Mouse (Mus musculus): ENCODE results near the gene Slc29a3. TPM values are rescaled to one million over a fixed set of nuclear protein-coding genes. Genes with fewer than 3 reads are reported as not detected.

Slc29a3 gene
- polyA plus RNA-seq, 1 experiment from 2014 or later: 11.8 TPM

DNA sequence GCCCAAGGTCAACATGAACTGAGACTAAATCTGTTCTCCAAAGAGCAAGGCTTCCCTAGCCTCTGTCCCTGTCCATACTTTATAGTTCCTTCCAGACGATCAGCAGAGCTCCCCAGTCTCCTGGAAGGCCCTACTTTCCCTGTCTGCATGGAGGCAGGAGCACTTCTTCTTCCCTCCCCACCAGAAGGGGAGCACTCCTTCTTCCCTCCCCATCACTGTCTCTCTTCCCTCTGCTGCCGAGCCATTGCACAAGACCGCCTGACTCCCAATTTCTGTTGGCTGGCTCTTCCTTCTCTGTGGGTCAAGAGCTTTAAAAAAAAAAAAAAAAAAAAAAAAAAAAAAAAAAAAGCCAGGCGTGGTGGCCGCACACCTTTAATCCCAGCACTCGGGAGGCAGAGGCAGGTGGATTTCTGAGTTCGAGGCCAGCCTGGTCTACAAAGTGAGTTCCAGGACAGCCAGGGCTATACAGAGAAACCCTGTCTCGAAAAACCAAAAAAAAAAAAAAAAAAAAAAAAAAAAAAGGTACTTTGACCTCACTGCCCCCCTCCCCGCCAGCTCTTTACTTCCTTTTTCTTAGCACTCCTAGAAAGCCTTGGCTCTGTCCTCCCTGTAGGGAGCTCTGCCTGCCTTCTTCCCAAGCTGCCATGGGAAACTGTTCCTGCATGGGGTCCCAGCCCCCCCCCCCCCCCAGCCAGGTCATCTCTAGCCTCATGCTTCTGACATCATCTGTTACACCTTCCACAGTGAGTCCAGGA, 14.5 kb downstream of the Slc29a3 start:
- 0 out of 2 replicates have a peak overlapping the region, but pooled peaks have one; percentile 54 for H3K27ac ChIP-seq (replicated peaks)
- no peak overlapping the region for H3K9ac ChIP-seq
- peaks cover 17% of the 10 kb centered on the region for H3K4me1 ChIP-seq (replicated peaks)
- ATAC-seq (ENCODE audit: low read depth): no peak
- no peaks in the 10 kb centered on the region for H3K27me3 ChIP-seq
- no peak overlapping the region for H3K4me3 ChIP-seq
- H3K9me3 ChIP-seq: no peaks in the 10 kb centered on the region
- H3K36me3 ChIP-seq: peaks cover 10% of the 10 kb centered on the region; the same call in 1 of the 2 replicates
- no peak overlapping the region for H3K4me2 ChIP-seq
- 71% methylated on average over 4 of the region's 9 CpGs for WGBS

- no peak for ATAC-seq (ENCODE audit: low read depth)
- no peak overlapping the region for H3K4me3 ChIP-seq
- 64% methylated on average over 11 of the region's 11 CpGs for WGBS
These were observed 15.3 kb downstream of the Slc29a3 start for GRCm38 (mm10) chr10:60737169-60737728.

DNA sequence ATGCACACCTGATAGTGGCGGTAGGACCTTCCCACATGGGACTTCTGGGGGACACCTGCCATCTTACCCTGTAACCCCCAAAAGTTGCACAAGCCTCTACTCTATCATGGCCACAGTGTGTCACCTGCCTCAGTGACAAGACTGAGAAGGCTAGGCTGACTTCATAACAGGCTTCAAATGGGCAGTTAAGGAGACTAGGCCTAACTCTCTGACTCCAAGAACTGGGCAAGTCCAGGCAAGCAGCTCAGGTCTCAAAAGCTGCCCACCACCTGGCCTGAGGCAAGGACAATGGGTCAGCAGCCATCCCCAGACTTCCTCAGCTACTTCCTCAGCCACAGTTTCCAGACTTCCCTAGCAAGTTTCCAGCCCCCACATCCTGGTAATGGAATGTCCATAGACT, 16.9 kb downstream of the Slc29a3 start:
- Histone ChIP-seq H3K9ac (no peak overlapping the region), H3K36me3 (peaks cover 6% of the 10 kb centered on the region; the same call in 1 of the 2 replicates), H3K9me3 (no peaks in the 10 kb centered on the region), H3K27me3 (no peaks in the 10 kb centered on the region), H3K4me3 (no peak overlapping the region), H3K4me1 (replicated peaks) (peaks cover 26% of the 10 kb centered on the region), H3K27ac (replicated peaks) (no peak overlapping the region), H3K4me2 (no peak overlapping the region)
- no peak for ATAC-seq (ENCODE audit: low read depth)
- 100% methylated on average over 1 of the region's 1 CpGs for WGBS

More at GRCm38 (mm10) chr10:60737169-60737728, 15.3 kb downstream of the Slc29a3 start:
- peaks cover 20% of the 10 kb centered on the region for H3K4me1 ChIP-seq (replicated peaks)
- H3K4me2 ChIP-seq: no peak overlapping the region
- no peaks in the 10 kb centered on the region for H3K9me3 ChIP-seq
- no peak overlapping the region for H3K9ac ChIP-seq
- peaks cover 10% of the 10 kb centered on the region; the same call in 1 of the 2 replicates for H3K36me3 ChIP-seq
- no peaks in the 10 kb centered on the region for H3K27me3 ChIP-seq
- H3K27ac ChIP-seq (replicated peaks): peak overlapping the region; percentile 54; the same call in 1 of the 2 replicates

DNA sequence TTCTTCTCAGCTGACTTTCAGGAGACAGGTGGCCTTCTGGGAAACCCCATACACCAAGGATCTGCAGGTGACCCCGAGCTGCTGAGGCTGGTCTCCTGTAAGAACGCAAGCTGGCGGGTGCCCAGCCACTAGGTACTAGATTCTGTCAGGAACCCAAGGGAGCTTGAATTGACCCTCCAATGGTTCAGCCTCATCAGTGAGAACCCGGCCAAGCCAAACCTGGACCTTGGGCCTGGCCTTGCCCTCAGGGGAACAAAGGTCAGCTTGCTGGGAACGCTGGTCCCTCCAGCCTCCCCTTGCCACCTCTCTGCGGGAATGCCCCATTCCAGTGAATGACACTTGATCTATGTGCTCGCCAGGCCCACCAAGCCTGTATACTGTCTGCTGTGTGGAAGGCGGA, 19.1 kb downstream of the Slc29a3 start:
- Histone ChIP-seq H3K9ac (no peak overlapping the region), H3K4me1 (replicated peaks) (peaks cover 26% of the 10 kb centered on the region), H3K36me3 (peaks cover 12% of the 10 kb centered on the region; the same call in 1 of the 2 replicates), H3K9me3 (no peaks in the 10 kb centered on the region), H3K4me2 (no peak overlapping the region), H3K27me3 (no peaks in the 10 kb centered on the region), H3K27ac (replicated peaks) (no peak overlapping the region), H3K4me3 (no peak overlapping the region)
- no peak for ATAC-seq (ENCODE audit: low read depth)
- 82% methylated on average over 8 of the region's 8 CpGs for WGBS

DNA sequence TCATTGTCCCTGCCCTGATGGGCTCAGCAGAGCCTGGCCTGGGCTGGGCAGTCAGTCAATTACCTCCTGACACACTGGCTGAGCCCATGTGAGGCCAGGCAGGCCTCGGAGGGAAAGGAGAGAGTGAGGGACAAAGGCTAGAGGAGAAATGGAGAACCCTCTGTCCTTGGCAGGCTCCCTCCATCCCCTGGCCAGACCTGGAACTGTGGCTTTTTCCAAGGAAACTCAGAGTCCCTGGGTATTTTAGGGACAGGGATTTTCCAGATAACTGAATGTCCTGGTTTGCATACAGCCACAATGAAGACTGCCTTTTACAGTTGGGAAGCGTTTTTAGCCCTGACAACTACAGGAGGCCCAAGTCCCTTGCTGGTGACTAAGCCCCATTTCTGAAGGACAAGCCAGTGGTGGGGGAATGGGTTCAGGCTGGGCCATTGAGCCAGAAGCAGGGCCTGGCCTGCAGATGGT, 20.2 kb downstream of the Slc29a3 start:
- Histone ChIP-seq H3K27ac (replicated peaks) (peak overlapping the region; percentile 61), H3K4me1 (replicated peaks) (peaks cover 29% of the 10 kb centered on the region), H3K9me3 (no peaks in the 10 kb centered on the region), H3K4me2 (no peak overlapping the region), H3K36me3 (peaks cover 12% of the 10 kb centered on the region; the same call in 1 of the 2 replicates), H3K4me3 (no peak overlapping the region), H3K9ac (peak overlapping the region; percentile 34; the same call in 1 of the 2 replicates), H3K27me3 (no peaks in the 10 kb centered on the region)
- ATAC-seq (ENCODE audit: low read depth): 0 out of 2 replicates have a peak, but pooled peaks have one; percentile 18
- 42% methylated on average over 2 of the region's 2 CpGs for WGBS

GRCm38 (mm10) chr10:60731742-60732141, 20.9 kb downstream of the Slc29a3 start:
- no peak for ATAC-seq (ENCODE audit: low read depth)
- Histone ChIP-seq H3K4me3 (no peak overlapping the region), H3K9me3 (no peaks in the 10 kb centered on the region), H3K4me2 (no peak overlapping the region), H3K9ac (peak overlapping the region; percentile 34), H3K27ac (replicated peaks) (peak overlapping the region; percentile 61), H3K27me3 (no peaks in the 10 kb centered on the region), H3K36me3 (peaks cover 10% of the 10 kb centered on the region; the same call in 1 of the 2 replicates), H3K4me1 (replicated peaks) (peaks cover 24% of the 10 kb centered on the region)
- 48% methylated on average over 5 of the region's 5 CpGs for WGBS

DNA sequence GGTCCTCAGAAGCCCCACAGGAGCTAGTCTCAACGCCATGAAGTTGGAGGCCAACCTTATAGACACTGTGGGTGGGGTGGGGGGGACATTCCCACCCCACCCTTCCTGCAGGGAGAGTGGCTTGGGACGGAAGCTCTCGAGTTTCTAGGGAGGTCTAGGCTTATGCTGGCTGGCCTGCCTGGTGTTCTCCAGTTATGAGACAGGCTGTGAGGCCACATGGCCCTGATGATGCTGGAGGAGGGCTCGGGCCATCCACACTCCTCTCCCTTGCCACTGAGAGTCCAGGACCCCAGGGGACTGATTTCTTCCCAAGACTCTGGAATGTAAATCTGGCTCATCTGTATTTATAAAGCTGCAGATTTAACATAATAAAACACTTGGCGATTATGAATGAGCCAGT, 25.3 kb downstream of the Slc29a3 start:
- peaks cover 12% of the 10 kb centered on the region for H3K36me3 ChIP-seq
- no peak overlapping the region for H3K4me3 ChIP-seq
- 46% methylated on average over 5 of the region's 5 CpGs for WGBS
- H3K27ac ChIP-seq (replicated peaks): no peak overlapping the region
- H3K4me2 ChIP-seq: no peak overlapping the region
- H3K4me1 ChIP-seq (replicated peaks): peaks cover 16% of the 10 kb centered on the region
- H3K9ac ChIP-seq: no peak overlapping the region
- no peaks in the 10 kb centered on the region for H3K27me3 ChIP-seq
- no peaks in the 10 kb centered on the region for H3K9me3 ChIP-seq
- no peak for ATAC-seq (ENCODE audit: low read depth)

DNA sequence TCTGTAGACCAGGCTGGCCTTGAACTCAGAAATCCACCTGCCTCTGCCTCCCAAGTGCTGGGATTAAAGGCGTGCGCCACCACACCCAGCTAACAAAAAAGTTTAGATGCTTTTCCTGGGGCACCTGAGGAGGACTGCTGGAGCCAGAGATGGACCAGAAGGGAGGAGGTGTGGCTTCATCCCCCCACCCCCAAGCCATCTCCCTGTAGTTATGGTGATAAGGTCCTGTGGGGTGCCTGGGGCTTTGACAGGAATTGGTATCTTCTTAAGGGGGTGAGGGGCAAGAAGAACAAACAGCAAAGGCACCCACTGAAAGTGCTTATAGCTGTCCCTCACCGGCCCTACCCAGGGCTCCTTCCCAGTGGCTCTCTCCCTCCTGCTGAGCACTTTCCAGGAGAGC, 25.7 kb downstream of the Slc29a3 start:
- Histone ChIP-seq H3K4me2 (no peak overlapping the region), H3K4me3 (no peak overlapping the region), H3K9ac (no peak overlapping the region), H3K9me3 (no peaks in the 10 kb centered on the region), H3K27ac (replicated peaks) (no peak overlapping the region), H3K4me1 (replicated peaks) (peaks cover 15% of the 10 kb centered on the region), H3K27me3 (no peaks in the 10 kb centered on the region), H3K36me3 (peaks cover 12% of the 10 kb centered on the region)
- no peak for ATAC-seq (ENCODE audit: low read depth)
- 68% methylated on average over 3 of the region's 3 CpGs for WGBS

DNA sequence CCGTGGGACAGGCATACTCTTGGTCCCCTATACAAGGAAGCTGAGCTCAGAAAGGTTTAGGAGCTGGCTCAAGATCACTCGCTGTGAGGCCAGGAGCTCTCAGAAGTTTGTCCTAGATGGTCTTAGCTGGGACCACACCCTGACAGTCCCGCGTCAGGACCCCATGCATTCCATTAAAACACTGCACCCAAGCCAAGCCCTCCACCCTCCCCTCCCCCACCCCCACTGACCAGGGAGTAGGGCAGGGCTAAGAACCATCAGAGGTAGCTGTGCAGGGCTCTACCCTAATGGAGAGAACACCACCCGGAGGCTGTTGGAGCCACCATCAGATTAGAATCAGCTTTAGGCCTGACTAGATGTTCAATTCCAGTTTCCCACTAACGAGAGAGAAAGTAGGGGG, 28.1 kb downstream of the Slc29a3 start:
- no peak overlapping the region for H3K4me2 ChIP-seq
- no peak overlapping the region for H3K4me3 ChIP-seq
- no peak overlapping the region for H3K27ac ChIP-seq (replicated peaks)
- no peak overlapping the region for H3K9ac ChIP-seq
- H3K36me3 ChIP-seq: peaks cover 7% of the 10 kb centered on the region
- H3K27me3 ChIP-seq: no peaks in the 10 kb centered on the region
- WGBS: 88% methylated on average over 6 of the region's 6 CpGs
- H3K4me1 ChIP-seq (replicated peaks): peaks cover 24% of the 10 kb centered on the region
- ATAC-seq (ENCODE audit: low read depth): no peak
- no peaks in the 10 kb centered on the region for H3K9me3 ChIP-seq

GRCm38 (mm10) chr10:60723345-60723744, 29.2 kb downstream of the Slc29a3 start:
- Histone ChIP-seq H3K9ac (no peak overlapping the region), H3K36me3 (peaks cover 14% of the 10 kb centered on the region), H3K4me3 (no peak overlapping the region), H3K27ac (replicated peaks) (no peak overlapping the region), H3K4me1 (replicated peaks) (peaks cover 24% of the 10 kb centered on the region), H3K4me2 (no peak overlapping the region), H3K9me3 (no peaks in the 10 kb centered on the region), H3K27me3 (no peaks in the 10 kb centered on the region)
- 33% methylated on average over 1 of the region's 1 CpGs for WGBS
- no peak for ATAC-seq (ENCODE audit: low read depth)

DNA sequence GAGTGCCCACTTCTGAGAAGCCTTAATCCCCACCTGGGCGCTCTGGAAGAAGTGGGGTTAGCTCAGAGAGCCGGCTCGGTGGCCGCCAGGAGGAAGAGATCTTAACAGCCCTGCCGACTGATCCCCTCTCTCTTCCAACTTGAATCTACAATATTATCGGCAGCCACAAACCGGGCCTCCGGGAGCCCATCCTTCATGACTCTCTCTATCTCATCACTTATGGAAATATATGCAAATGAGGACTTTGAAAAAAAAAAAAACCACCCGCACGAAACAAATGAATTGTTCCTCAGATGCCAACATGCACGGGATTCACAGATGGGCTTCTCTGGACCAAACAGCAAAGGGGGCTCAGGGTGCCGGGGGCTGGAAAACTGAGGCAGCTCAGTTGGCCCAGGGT, 31.0 kb downstream of the Slc29a3 start:
- Histone ChIP-seq H3K9ac (no peak overlapping the region), H3K27me3 (no peaks in the 10 kb centered on the region), H3K27ac (replicated peaks) (peak overlapping the region; percentile 46), H3K4me1 (replicated peaks) (peaks cover 17% of the 10 kb centered on the region; the same call in 1 of the 2 replicates), H3K36me3 (peaks cover 18% of the 10 kb centered on the region), H3K9me3 (no peaks in the 10 kb centered on the region), H3K4me2 (0 out of 2 replicates have a peak overlapping the region, but pooled peaks have one; percentile 7), H3K4me3 (no peak overlapping the region)
- 40% methylated on average over 12 of the region's 12 CpGs for WGBS
- no peak for ATAC-seq (ENCODE audit: low read depth)

DNA sequence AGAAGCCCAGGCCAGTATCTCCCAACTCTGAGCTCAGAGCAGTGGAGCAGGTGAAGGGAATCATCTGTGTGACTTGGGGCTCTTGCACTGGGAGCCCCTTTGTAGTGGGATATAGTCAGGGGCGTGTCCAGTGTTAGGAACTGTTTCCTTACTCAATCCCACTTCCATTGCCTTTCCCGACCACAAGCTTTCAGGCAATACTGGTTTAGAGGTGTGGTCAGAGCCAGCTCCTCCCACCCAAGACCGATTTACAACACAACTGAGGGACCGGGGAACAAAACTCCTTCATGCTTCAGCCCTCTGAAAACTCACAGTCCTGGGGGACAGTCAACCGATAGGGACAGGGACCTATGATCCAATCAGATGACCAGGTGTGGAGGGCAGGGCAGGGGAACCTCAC, 32.1 kb downstream of the Slc29a3 start:
- Histone ChIP-seq H3K4me1 (replicated peaks) (peaks cover 17% of the 10 kb centered on the region; the same call in 1 of the 2 replicates), H3K9me3 (no peaks in the 10 kb centered on the region), H3K27ac (replicated peaks) (no peak overlapping the region), H3K4me2 (no peak overlapping the region), H3K27me3 (no peaks in the 10 kb centered on the region), H3K9ac (no peak overlapping the region), H3K4me3 (no peak overlapping the region), H3K36me3 (peaks cover 30% of the 10 kb centered on the region)
- WGBS: 81% methylated on average over 5 of the region's 5 CpGs
- ATAC-seq (ENCODE audit: low read depth): no peak
